Mouse (Mus musculus) brain, embryonic 14.5 days (tissue): ENCODE measurements at regions not wholly inside any gene's neighbourhood (a gene's known extent, or its start where the extent isn't known, plus 50 kb on each side); places are given as distances from the start of the nearest gene placed in this dataset.

Experiments
- CTCF ChIP-seq: fragments of 200-500 bp; IDR thresholded peaks from 2 replicates; pipeline ENCODE4 v1.5.1; 2012; ENCODE audit warnings: inconsistent platforms, mild to moderate bottlenecking, moderate library complexity, borderline replicate concordance; ENCODE audit not compliant: insufficient read depth, insufficient read length; ENCODE audit errors: extremely low read depth
- POLR2A ChIP-seq: fragments of 200-500 bp; IDR thresholded peaks from 2 replicates; pipeline ENCODE4 v1.6.1; 2012; ENCODE audit warnings: mild to moderate bottlenecking, inconsistent platforms, borderline replicate concordance; ENCODE audit not compliant: poor library complexity, insufficient read depth, insufficient read length, severe bottlenecking; ENCODE audit errors: extremely low read depth

- TF ChIP-seq POLR2A (no peak), CTCF (no peak)
Measured at GRCm38 (mm10) chr5:111529096-111529495, 111.9 kb downstream of the Mn1 start.
